Mouse (Mus musculus) layer of hippocampus, adult 9-10 months (tissue): Measurements from ENCODE around the gene Tenm2.

Experiments used
- DNase-seq: peaks from one replicate; pipeline ENCODE4 v3.0.0; 2022; ENCODE audit warnings: low spot score

The Tenm2 gene

DNA sequence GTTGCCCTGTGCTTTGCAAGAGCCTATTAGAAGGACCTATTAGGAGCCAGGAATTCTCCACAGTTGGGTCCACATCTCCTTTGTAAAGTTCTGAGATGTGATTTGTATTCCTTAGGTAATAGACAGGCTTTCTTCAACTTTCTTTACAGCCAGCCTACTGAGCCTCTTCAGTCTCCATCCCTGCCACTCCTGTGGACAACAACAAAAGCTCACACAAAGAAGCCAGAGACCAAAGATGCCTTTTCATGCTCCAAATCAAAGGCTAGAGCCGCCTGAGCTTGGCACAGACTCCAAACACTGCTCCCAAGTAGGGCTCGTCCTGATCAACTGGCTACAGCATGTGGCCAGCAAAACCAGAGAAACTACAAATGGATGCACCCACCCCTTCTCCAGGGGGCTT is 333.5 kb downstream of the Tenm2 start:
- no peak for DNase-seq

- no peak for DNase-seq
Observed at GRCm38 (mm10) chr11:36893061-36893460, 342.7 kb downstream of the Tenm2 start.

- no peak for DNase-seq
Observed at GRCm38 (mm10) chr11:36891106-36891505, 344.7 kb downstream of the Tenm2 start.

DNA sequence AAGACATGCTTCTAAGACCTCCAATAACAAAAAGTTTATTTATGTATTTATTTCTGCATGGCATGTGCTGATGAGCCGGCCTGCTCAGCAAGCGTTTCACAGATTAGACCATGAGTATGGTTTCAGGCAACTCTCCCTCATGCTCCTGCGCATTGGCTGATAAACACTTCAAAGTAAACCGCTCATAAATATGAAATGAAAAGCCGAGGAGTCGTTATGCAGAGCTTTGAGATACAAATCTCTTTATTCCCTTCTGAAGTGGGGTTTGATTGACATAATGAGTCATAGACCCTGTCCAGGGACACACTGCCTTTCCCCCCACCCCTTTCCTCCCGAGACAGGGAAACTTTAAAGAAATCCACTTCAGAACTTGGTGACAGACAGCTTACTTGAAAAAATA is 348.3 kb downstream of the Tenm2 start:
- no peak for DNase-seq

GRCm38 (mm10) chr11:36886147-36886546 is 349.6 kb downstream of the Tenm2 start:
- DNase-seq, result no peak

DNA sequence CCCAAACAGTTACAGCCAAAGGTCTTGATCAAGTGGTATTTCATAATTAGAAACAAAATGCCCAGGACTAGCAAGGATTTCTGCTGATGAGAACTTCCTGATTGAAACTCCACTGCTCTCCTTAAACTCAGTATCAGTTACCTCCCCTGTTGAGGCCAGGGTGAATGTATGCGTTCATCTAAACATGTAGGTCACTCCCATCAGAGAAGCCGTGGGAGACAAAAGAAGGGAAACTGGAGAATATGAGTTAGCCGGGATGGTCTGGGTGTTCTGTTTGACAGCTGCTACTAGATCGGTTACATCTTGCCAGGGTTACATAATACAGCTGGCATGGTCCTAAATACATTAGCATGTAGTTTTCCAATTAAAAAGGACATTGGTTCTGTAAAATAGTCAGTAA is 362.8 kb downstream of the Tenm2 start:
- DNase-seq, result peak; percentile 29

GRCm38 (mm10) chr11:36870548-36870947 is 365.2 kb downstream of the Tenm2 start:
- no peak for DNase-seq

- DNase-seq, result no peak
Observed at GRCm38 (mm10) chr11:36851690-36852089, 384.1 kb downstream of the Tenm2 start.

DNA sequence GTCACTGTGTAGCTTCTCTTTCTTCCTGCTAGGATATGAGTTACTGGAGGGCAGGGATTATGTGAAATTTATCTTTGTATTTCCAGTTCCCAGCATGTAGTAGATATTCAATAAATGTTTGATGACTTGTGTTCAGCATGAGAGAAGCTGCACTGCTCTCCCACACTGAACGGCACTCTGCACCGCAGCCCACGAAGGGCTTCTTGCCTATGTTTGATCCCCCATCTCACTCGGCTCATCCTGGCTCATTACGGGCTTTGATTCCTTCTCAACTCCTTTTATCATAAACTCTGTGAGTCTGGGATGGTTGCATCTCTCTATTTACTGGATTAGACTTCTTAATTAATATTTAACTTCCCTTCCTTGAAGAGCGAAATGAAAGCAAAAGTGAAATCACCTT is 388.3 kb downstream of the Tenm2 start:
- DNase-seq, result no peak

GRCm38 (mm10) chr11:36832855-36833254 is 402.9 kb downstream of the Tenm2 start:
- no peak for DNase-seq

DNA sequence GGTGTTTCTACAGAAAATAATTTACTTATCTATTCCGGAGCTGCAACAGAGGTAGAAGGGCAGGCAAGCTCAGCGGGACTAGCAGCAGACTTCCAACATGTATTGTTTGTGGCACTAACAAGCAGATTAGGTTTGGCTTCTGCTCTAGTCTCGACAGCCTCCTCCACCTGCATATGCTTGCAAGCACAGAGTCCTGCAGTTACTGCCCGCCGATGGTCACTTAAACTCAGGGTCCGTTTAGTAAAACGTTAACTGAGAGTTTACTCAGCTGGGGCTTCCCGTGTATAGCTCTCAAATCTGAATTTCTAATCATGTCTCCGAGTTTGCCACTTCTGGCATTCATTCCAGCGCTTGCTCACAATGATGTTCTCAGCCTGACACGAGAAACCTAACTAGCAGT is 404.3 kb downstream of the Tenm2 start:
- no peak for DNase-seq

DNA sequence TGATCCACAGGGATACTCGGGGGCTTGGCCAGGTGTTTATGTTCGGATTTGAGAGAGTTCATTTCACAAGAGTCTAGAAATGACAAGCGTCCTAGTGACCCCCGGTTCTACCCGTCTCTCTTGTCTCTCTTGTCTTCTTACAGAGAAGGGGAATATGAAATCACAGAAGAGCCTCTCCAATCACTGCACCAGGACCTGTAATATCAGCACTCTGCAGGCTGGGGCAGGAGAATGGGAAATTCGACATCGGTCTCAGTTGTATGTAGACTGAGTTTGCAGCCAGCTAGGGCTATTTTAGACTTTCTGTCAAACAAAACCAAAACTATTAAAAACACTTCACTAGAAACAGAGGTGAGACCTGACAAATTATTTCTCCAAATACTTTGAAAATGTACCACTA is 411.1 kb downstream of the Tenm2 start:
- no peak for DNase-seq

DNA sequence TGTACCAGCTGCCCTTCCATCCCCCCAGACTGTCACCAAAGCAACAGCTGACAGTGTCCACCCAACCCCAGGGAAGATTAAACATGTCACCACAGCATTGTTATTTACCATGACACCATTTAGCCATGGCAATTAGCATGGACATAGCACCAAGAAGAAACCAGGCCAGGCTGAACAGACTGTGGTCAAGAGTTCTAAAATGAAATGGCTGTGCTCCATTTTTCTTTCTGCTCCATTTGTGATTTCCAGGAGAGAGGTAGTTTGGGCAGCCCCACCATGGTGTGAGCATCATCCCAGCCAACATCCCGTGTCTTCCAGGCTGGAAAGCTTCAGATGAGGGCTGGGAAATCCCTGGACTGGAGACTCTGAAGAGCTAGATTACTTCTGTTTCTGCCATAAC is 431.1 kb downstream of the Tenm2 start:
- no peak for DNase-seq

- no peak for DNase-seq
Observed at GRCm38 (mm10) chr11:36802208-36802631, 433.5 kb downstream of the Tenm2 start.

DNA sequence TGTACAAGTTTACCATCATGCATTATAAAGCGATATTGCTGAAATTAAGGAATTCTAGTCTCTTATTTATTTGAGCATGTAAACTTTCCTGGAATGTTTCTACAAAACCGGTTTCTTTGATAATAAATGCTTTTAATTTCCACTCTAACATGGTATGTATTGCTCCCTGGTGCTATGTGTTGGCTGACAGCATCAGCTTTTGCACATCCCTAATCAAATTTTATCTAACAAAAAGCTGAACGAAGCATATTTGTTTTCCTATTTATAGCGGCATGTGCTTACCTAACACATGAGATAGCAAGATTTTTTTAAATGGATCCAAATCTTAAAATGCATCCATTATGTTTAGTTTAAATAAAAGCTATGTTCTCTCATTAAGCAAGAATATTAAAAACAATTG is 434.1 kb downstream of the Tenm2 start:
- DNase-seq, result no peak

DNA sequence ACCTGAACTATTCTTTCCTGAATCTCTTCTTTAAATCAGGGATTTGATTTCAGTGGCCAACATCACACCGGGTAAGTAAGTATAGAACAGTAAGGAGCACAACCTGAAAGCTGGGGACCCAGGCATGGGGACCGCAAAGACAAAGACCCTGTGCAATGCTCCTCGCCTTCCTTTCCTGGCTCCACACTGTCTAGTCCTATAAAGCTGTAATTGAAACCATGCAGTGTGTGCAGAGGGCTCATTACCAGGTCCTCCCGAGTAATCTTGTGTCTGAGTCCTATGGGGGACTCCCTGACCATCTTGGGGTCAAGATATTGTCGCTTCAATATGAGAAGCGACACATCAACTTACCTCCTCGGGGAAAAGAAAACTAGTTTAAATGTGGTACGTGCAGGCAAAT is 436.4 kb downstream of the Tenm2 start:
- DNase-seq, result no peak

DNA sequence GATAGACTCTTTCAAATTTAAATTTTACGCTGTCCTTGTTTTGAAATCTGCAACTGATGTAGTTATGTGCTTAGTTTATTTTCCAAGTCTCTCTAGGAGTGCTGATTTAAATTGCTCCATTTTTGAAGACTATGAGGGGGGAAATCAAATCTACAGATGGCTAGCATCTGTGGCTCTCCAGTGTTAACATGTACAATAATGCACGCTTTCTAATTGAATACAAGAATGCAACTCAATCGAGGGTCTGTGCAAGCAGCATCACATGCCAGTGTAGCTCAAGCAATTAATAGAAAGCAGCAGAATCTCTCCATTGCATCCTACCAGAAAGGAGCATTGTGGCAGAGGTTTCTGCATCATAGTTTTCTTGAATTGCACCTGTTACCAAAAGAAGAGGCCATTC is 477.8 kb downstream of the Tenm2 start:
- no peak for DNase-seq

- DNase-seq, result no peak
Observed at GRCm38 (mm10) chr11:36746286-36746685, 489.5 kb downstream of the Tenm2 start.

DNA sequence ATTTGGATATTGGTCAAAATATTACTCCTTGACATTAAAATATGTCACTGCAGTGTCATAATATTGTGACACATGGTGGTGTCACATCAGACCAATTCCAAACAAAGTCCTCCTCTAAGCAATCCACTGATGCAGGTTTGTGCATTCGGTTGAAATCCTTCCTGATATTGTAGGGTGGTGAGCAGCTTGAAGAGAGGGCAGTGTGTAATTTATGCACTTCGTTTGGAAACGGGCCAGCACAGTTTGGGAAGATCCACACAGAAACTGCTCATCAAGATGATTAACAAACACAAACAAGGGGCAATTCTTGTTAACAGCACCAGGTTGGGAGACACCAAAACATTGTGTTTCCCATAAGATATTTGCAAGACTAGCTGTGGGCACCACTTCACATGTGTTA is 508.0 kb downstream of the Tenm2 start:
- no peak for DNase-seq

GRCm38 (mm10) chr11:36702881-36703280 is 532.9 kb downstream of the Tenm2 start:
- DNase-seq, result no peak

DNA sequence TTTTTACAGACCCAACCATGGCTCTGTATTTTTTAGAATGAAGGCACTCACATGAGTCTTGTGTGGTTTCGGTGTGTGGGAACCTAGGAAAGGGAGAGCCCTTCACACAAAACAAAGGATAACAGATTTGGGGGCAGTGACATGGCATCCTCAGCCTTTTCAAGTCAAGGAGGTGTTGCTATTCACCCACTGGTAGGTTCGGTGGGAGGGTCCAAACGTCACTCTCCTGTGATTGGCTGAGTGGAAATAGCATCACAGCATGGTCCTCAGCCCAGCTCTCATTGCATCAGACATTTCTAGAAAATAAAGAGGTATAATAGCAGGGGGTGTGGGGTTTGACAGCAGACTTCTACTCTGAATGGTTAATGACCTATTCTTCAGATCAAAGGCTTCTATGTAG is 534.8 kb downstream of the Tenm2 start:
- no peak for DNase-seq

GRCm38 (mm10) chr11:36700131-36700530 is 535.6 kb downstream of the Tenm2 start:
- DNase-seq, result no peak

DNA sequence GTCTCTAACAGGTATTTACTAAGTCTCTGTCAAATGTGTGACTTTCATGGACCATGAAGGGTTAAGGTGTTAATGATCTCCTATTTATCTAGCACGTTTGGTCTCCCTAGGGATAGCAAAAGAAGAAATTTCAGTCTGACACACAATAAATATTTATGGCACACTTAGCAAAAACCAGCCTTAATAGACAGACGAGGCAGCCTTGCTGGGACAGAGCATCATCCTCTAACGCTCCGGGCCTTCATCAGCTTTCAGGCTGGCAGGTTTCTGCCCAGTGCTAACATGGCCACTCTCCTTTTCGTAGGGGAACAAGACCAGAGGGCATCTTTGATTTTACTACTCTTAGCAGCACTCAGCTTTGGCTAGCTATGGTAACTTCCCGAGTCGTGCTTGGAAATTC is 537.5 kb downstream of the Tenm2 start:
- no peak for DNase-seq

DNA sequence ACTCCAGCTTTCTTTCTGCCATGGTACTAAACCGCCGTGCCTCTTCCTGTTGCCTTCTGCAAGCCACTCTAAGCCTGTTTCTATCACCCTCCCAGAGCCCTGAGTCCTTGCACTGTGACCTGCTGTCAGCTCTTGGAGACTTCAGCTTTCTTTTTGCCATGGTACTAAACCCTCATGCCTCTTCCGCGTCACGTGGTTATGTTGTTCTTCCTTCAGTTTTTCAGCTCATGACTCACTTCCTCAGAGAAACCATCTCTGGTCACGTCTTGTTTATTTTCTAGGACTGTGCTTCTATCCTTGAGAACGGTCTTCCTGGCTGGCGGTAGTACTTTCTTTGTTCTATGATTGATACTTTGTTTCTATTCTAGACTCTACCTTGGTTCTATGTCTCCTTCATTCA is 537.9 kb downstream of the Tenm2 start:
- no peak for DNase-seq

- no peak for DNase-seq
Observed at GRCm38 (mm10) chr11:36697021-36697639, 538.6 kb downstream of the Tenm2 start.
